Mouse (Mus musculus) heart, postnatal 25 days (tissue): ENCODE data around the gene Zfp276. TPM values are rescaled to one million over a fixed set of nuclear protein-coding genes. Genes with fewer than 3 reads are reported as not detected.
"Not testable (repeated sequence)": the region's sequence is repeated elsewhere in the genome, so short reads cannot be mapped to it uniquely, and the experiment has no call there.

Experiments
- DNase-seq: peaks from one replicate; pipeline ENCODE4 v3.0.0; 2022; ENCODE audit warnings: low spot score
- intact Hi-C: fragments of 180-260 bp; cut with DNase I; formaldehyde crosslinking; loops from one replicate; pipeline ENCODE4 v1.15.1; 2025
- total RNA-seq, 2 experiments: library from RNA; stranded (reverse); gene quantifications; 2 replicates each; pipeline ENCODE4 v1.2.3; 2021

The Zfp276 gene
- total RNA-seq, 2 experiments from 2014 or later = 11.9 to 12.1 TPM

- no peak for DNase-seq
Measured at GRCm38 (mm10) chr8:123242107-123242923, 11.7 kb upstream of the Zfp276 start.

GRCm38 (mm10) chr8:123243053-123243452, 10.9 kb upstream of the Zfp276 start:
- intact Hi-C loops = no loop called here
- DNase-seq = no peak

More at GRCm38 (mm10) chr8:123242107-123242923, 11.7 kb upstream of the Zfp276 start:
- intact Hi-C loops = no loop called here

- intact Hi-C loops = no loop called here
- no peak for DNase-seq
Measured at GRCm38 (mm10) chr8:123244382-123244781, 9.6 kb upstream of the Zfp276 start.

- DNase-seq = no peak
- intact Hi-C loops = no loop called here
Measured at GRCm38 (mm10) chr8:123245543-123245942, 8.5 kb upstream of the Zfp276 start.

- intact Hi-C loops = no loop called here
- DNase-seq = no peak
Measured at GRCm38 (mm10) chr8:123247748-123248147, 6.2 kb upstream of the Zfp276 start.

GRCm38 (mm10) chr8:123248596-123248995, 5.4 kb upstream of the Zfp276 start:
- intact Hi-C loops = no loop called here
- no peak for DNase-seq

GRCm38 (mm10) chr8:123250940-123251339, 3.1 kb upstream of the Zfp276 start:
- no peak for DNase-seq
- intact Hi-C loops = loop anchor here (5.0 kb wide), 1 partner anchor 39 kb away; the partner anchor contains the start of genes Chmp1a and Spata33

GRCm38 (mm10) chr8:123252925-123253324, 1.1 kb upstream of the Zfp276 start:
- intact Hi-C loops = loop anchor here (5.0 kb wide), 1 partner anchor 41 kb away; the partner anchor contains the start of genes Chmp1a and Spata33
- no peak for DNase-seq

- DNase-seq = no peak
- intact Hi-C loops = loop anchor here (5.0 kb wide), 1 partner anchor 41 kb away; the partner anchor contains the start of genes Chmp1a and Spata33
Measured at GRCm38 (mm10) chr8:123253451-123254098, 420 bp upstream of the Zfp276 start.

GRCm38 (mm10) chr8:123255170-123255569, 1.2 kb downstream of the Zfp276 start:
- intact Hi-C loops = no loop called here
- no peak for DNase-seq

GRCm38 (mm10) chr8:123257114-123257513, 3.1 kb downstream of the Zfp276 start:
- intact Hi-C loops = no loop called here
- no peak for DNase-seq

GRCm38 (mm10) chr8:123257593-123257992, 3.6 kb downstream of the Zfp276 start:
- DNase-seq, intact Hi-C loops: not testable (repeated sequence)

- DNase-seq = no peak
- intact Hi-C loops = no loop called here
Measured at GRCm38 (mm10) chr8:123267926-123268656, 14.1 kb downstream of the Zfp276 start.

GRCm38 (mm10) chr8:123271147-123271546, 17.2 kb downstream of the Zfp276 start:
- no peak for DNase-seq
- intact Hi-C loops = no loop called here

GRCm38 (mm10) chr8:123271901-123272300, 17.9 kb downstream of the Zfp276 start:
- no peak for DNase-seq
- intact Hi-C loops = no loop called here

GRCm38 (mm10) chr8:123274447-123274846, 20.5 kb downstream of the Zfp276 start:
- no peak for DNase-seq
- intact Hi-C loops = no loop called here

- no peak for DNase-seq
- intact Hi-C loops = no loop called here
Measured at GRCm38 (mm10) chr8:123275096-123275495, 21.1 kb downstream of the Zfp276 start.

GRCm38 (mm10) chr8:123278445-123278844, 24.4 kb downstream of the Zfp276 start:
- no peak for DNase-seq
- intact Hi-C loops = no loop called here

- no peak for DNase-seq
- intact Hi-C loops = no loop called here
Measured at GRCm38 (mm10) chr8:123279828-123280227, 25.8 kb downstream of the Zfp276 start.

GRCm38 (mm10) chr8:123280302-123281094, 26.5 kb downstream of the Zfp276 start:
- intact Hi-C loops = no loop called here
- DNase-seq = no peak
